Mouse (Mus musculus) adrenal gland, postnatal 4 days (tissue): ENCODE data around the gene Chpt1. TPM values are rescaled to one million over a fixed set of nuclear protein-coding genes. Genes with fewer than 3 reads are reported as not detected.
"Not testable (repeated sequence)": the region's sequence is repeated elsewhere in the genome, so short reads cannot be mapped to it uniquely, and the experiment has no call there.

ENCODE experiments used
- DNase-seq, 2 experiments: peaks; one replicate each; pipeline ENCODE4 v3.0.0; 2021 to 2022; ENCODE audit warnings: low spot score in 2 of 2, mixed read lengths in 2 of 2
- long read RNA-seq, 2 experiments: library from polyadenylated mRNA; stranded (forward); transcript quantifications; one replicate each; pipeline ENCODE4 v2.0.0; 2021
- total RNA-seq, 2 experiments: library from RNA; stranded (reverse); gene quantifications; 2 replicates each; pipeline ENCODE4 v1.2.3; 2021

The Chpt1 gene
- 10 to 100 TPM; 69.5 to 74.7 TPM for total RNA-seq
- long read RNA-seq, experiment 1, full-length matches to known transcripts, result 49 of 57 reads
- long read RNA-seq, experiment 1, partial matches to known transcripts, result 1 of 57 reads
- long read RNA-seq, experiment 1, other reads (novel, unspliced or antisense), result 7 of 57 reads
- long read RNA-seq, experiment 2, full-length matches to known transcripts, result 121 of 148 reads
- long read RNA-seq, experiment 2, partial matches to known transcripts, result 9 of 148 reads
- long read RNA-seq, experiment 2, other reads (novel, unspliced or antisense), result 18 of 148 reads

- peak; percentile 79 to 81 for DNase-seq
Observed at GRCm38 (mm10) chr10:88503421-88504314, at the start of gene Chpt1. Gene Chpt1 (minus strand): TSS chr10:88504073.

- DNase-seq, result no peak
Observed at GRCm38 (mm10) chr10:88552738-88553137, 48.9 kb upstream of the Chpt1 start.

- no peak for DNase-seq
Observed at GRCm38 (mm10) chr10:88550225-88550624, 46.4 kb upstream of the Chpt1 start.

- no peak for DNase-seq
Observed at GRCm38 (mm10) chr10:88547635-88548034, 43.8 kb upstream of the Chpt1 start.

GRCm38 (mm10) chr10:88530631-88531030, 26.8 kb upstream of the Chpt1 start:
- no peak for DNase-seq

- DNase-seq, result no peak
Observed at GRCm38 (mm10) chr10:88524016-88524415, 20.1 kb upstream of the Chpt1 start.

- no peak for DNase-seq
Observed at GRCm38 (mm10) chr10:88523212-88523611, 19.3 kb upstream of the Chpt1 start.

- DNase-seq, result no peak
Observed at GRCm38 (mm10) chr10:88522795-88523194, 18.9 kb upstream of the Chpt1 start.

- DNase-seq, result not testable (repeated sequence)
Observed at GRCm38 (mm10) chr10:88515049-88515448, 11.2 kb upstream of the Chpt1 start.

- DNase-seq, result peak; percentile 18 to 43
Observed at GRCm38 (mm10) chr10:88514495-88514894, 10.6 kb upstream of the Chpt1 start.

- DNase-seq, result no peak
Observed at GRCm38 (mm10) chr10:88513574-88514135, 9.8 kb upstream of the Chpt1 start.

- no peak for DNase-seq
Observed at GRCm38 (mm10) chr10:88511355-88511754, 7.5 kb upstream of the Chpt1 start.

GRCm38 (mm10) chr10:88510503-88511271, 6.8 kb upstream of the Chpt1 start:
- no peak for DNase-seq

- DNase-seq, result no peak
Observed at GRCm38 (mm10) chr10:88507691-88508143, 3.8 kb upstream of the Chpt1 start.

- DNase-seq, result no peak
Observed at GRCm38 (mm10) chr10:88505256-88505655, 1.4 kb upstream of the Chpt1 start.

GRCm38 (mm10) chr10:88504481-88504880, 608 bp upstream of the Chpt1 start:
- no peak for DNase-seq

- no peak for DNase-seq
Observed at GRCm38 (mm10) chr10:88502919-88503318, 954 bp downstream of the Chpt1 start.

GRCm38 (mm10) chr10:88501886-88502765, 1.7 kb downstream of the Chpt1 start:
- no peak for DNase-seq

- DNase-seq, result no peak
Observed at GRCm38 (mm10) chr10:88501370-88501769, 2.5 kb downstream of the Chpt1 start.

- DNase-seq, result no peak
Observed at GRCm38 (mm10) chr10:88499993-88500392, 3.9 kb downstream of the Chpt1 start.
